Mouse (Mus musculus): Measurements from ENCODE around the gene Snrpa.
A peak's percentile ranks its signal among the peaks of the same experiment; 100 is the strongest.

DNA sequence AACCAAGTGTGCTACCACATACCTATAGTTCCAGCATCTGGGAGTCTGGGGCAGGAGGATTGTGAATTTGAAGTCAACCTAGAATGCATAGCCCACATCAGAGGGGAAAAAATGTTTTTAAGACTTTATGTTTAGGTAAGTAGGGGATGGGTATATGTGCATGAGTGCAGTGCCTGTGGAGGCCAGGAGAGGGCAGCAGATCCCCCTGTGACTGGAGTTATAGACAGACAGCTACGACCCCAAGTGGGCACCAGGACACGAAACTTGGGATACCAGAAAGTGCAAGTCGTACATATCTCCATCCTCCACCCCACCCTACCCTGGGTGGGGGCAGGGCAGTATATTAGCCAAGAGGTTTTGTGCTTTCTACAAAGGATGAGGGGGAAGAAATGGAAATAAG is 11.1 kb downstream of the Snrpa start:
- TF ChIP-seq POLR2A (IDR thresholded peaks at IDR 0.05; ENCODE audit: borderline replicate concordance, control insufficient read depth, low read depth, low read length) (no peak), CTCF (IDR thresholded peaks at IDR 0.05; ENCODE audit: control insufficient read depth, insufficient read depth, low read length) (peak; percentile 85)

Measured in bone marrow, adult 2 months (tissue).